Mouse (Mus musculus) heart, postnatal 0 days (tissue): ENCODE measurements at regions not wholly inside any gene's neighbourhood (a gene's known extent, or its start where the extent isn't known, plus 50 kb on each side); places are given as distances from the start of the nearest gene placed in this dataset.

Source experiments
- ATAC-seq: fragments of 200-750 bp; cut with Nextera tagmentation; 2 replicates; pipeline ENCODE4 v1.8.0; 2017; ENCODE audit warnings: low read depth, moderate number of reproducible peaks, moderate library complexity; ENCODE audit not compliant: insufficient read depth
- DNase-seq: peaks from one replicate; pipeline ENCODE4 v3.0.0-alpha.2; 2016; ENCODE audit warnings: low spot score
- H3K27ac ChIP-seq: fragments of 300-500 bp; sonication (generic); 2 replicates; pipeline ENCODE4 v1.5.1; 2014; ENCODE audit warnings: low read depth, mild to moderate bottlenecking
- H3K27me3 ChIP-seq: fragments of 300-500 bp; sonication (generic); 2 replicates; pipeline ENCODE4 v1.6.1; 2014; ENCODE audit warnings: low read length, mixed read lengths; ENCODE audit not compliant: control insufficient read depth, insufficient read depth
- H3K36me3 ChIP-seq: fragments of 300-500 bp; sonication (generic); replicated peaks from 2 replicates; pipeline ENCODE4 v1.6.1; 2014; ENCODE audit warnings: low read length, mixed read lengths; ENCODE audit not compliant: control insufficient read depth, insufficient read depth
- H3K4me1 ChIP-seq: fragments of 300-500 bp; sonication (generic); 2 replicates; pipeline ENCODE4 v1.6.1; 2014; ENCODE audit warnings: antibody characterized with exemption; ENCODE audit not compliant: control insufficient read depth, insufficient read depth
- H3K4me2 ChIP-seq: fragments of 300-500 bp; sonication (generic); 2 replicates; pipeline ENCODE4 v1.6.1; 2014; ENCODE audit warnings: low read depth, mild to moderate bottlenecking, low read length, moderate library complexity
- H3K4me3 ChIP-seq: fragments of 300-500 bp; sonication (generic); 2 replicates; pipeline ENCODE4 v1.5.1; 2014; ENCODE audit warnings: low read depth, low read length
- H3K9ac ChIP-seq: fragments of 300-500 bp; sonication (generic); replicated peaks from 2 replicates; pipeline ENCODE4 v1.6.1; 2014; ENCODE audit warnings: low read depth, low read length, mixed read lengths
- H3K9me3 ChIP-seq: fragments of 300-500 bp; sonication (generic); replicated peaks from 2 replicates; pipeline ENCODE4 v1.6.1; 2016; ENCODE audit warnings: low read length; ENCODE audit not compliant: control insufficient read depth
- CTCF ChIP-seq: IDR thresholded peaks from 2 replicates; pipeline ENCODE4 v1.5.1; 2016; ENCODE audit warnings: antibody characterized with exemption, control low read depth, low read depth
- EP300 ChIP-seq: IDR thresholded peaks from 2 replicates; pipeline ENCODE4 v1.6.1; 2016; ENCODE audit warnings: antibody characterized with exemption, low read depth
- WGBS: fragments of 180-500 bp; shearing (Covaris S2); extraction: QIAGEN DNeasy Blood & Tissue Kit; methylation state at CpG from one replicate; pipeline ENCODE4 v1.1.7; 2014; 5-methylcytosine and 5-hydroxymethylcytosine counted together

DNA sequence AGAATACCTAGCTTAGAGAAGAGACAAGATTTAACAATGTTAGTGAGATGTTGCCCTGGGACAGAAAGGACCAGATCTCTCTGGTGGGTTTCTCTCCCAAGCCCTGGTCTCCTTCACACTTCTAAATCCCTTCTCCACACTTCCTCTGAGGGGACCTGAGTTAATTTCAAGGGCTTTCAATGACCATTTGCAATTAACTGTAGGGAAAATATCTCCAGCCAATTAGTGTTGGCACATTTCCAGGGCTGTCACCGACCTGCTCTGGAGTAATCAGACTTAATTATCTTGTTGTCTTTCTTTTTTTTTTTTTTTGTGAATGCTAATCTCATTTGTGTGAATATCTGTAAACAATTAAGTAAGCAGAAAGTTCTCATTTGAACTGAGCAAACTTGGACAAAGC, 166.3 kb upstream of the Pirt start:
- H3K27me3 ChIP-seq = no peaks in the 10 kb centered on the region
- H3K4me2 ChIP-seq = no peak overlapping the region
- H3K27ac ChIP-seq = no peak overlapping the region
- DNase-seq = no peak
- H3K4me1 ChIP-seq = no peaks in the 10 kb centered on the region
- ATAC-seq = no peak
- no peak overlapping the region for H3K9ac ChIP-seq
- no peaks in the 10 kb centered on the region; the same call in 1 of the 2 replicates for H3K9me3 ChIP-seq
- 38% methylated on average over 1 of the region's 1 CpGs for WGBS
- TF ChIP-seq CTCF = no peak
- no peak for TF ChIP-seq EP300
- H3K36me3 ChIP-seq = no peaks in the 10 kb centered on the region
- H3K4me3 ChIP-seq = no peak overlapping the region

DNA sequence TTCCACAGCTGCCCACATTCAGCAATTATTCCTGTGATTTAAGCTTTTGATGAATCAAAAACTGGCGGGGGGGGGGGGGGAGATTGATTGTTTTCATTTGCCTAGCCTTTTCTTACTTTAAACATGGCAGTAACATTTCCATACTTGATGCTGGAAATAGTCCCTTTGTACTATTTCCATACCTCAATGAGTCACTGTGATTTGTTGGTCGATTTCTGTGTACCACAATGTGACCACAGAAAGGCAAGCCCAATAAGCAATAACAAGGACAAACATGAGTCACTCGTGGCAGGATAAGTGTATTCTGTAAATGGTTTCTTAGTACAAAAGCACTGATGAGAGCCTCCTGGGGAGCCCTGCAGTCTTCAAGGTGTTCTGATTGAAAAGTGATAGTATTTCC, 121.8 kb upstream of the Pirt start:
- TF ChIP-seq CTCF (no peak), EP300 (no peak)
- H3K4me3 ChIP-seq = no peak overlapping the region
- H3K9me3 ChIP-seq = 0 out of 2 replicates have a peak, but pooled peaks cover 5% of the 10 kb centered on the region
- no peaks in the 10 kb centered on the region for H3K4me1 ChIP-seq
- 51% methylated on average over 3 of the region's 3 CpGs for WGBS
- H3K36me3 ChIP-seq = no peaks in the 10 kb centered on the region
- no peak for ATAC-seq
- no peaks in the 10 kb centered on the region for H3K27me3 ChIP-seq
- no peak for DNase-seq
- H3K27ac ChIP-seq = no peak overlapping the region
- no peak overlapping the region for H3K9ac ChIP-seq
- no peak overlapping the region for H3K4me2 ChIP-seq

DNA sequence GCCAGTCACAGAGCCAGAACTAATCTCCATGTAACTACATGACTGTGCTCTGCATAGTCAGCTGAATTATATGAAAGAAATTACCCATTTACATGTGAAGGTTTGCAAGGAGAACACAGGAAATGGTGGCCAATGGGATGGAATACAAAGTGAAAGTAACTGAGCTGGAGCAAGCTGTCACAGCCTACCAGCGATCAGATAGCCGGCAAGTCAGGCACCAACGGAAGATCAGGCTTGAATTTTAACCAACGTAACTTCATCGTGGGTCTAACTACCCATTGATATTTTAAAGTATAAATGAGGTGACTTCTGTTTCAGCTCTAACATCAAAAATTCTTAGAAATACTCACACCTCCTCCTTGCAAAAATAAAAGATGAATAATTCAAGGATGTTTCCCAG, 104.9 kb upstream of the Pirt start:
- H3K36me3 ChIP-seq = no peaks in the 10 kb centered on the region
- no peak overlapping the region for H3K27ac ChIP-seq
- no peak overlapping the region for H3K4me2 ChIP-seq
- WGBS = 73% methylated on average over 5 of the region's 5 CpGs
- ATAC-seq (no peak), DNase-seq (no peak)
- no peaks in the 10 kb centered on the region for H3K9me3 ChIP-seq
- H3K4me3 ChIP-seq = no peak overlapping the region
- TF ChIP-seq CTCF = no peak
- no peak overlapping the region for H3K9ac ChIP-seq
- H3K4me1 ChIP-seq = 0 out of 2 replicates have a peak, but pooled peaks cover 8% of the 10 kb centered on the region
- H3K27me3 ChIP-seq = no peaks in the 10 kb centered on the region

DNA sequence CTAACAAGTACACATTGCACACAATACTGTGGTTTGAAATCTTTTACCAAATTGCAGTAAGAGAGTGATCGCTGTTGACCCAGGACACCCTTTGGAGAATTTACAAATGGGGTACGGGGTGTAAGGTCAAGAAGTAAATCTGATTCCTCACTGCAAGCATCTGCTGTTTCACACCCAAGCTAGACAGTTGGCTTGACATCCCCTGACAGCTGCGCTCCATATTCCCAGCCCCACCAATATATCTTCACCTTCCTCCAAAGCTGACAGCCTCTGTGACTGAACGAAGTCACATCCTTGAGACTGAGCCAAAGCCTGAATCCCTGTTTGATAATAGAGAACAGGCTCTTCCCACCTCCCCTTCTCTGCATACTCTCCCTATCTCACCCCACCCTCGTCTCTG, 98.5 kb upstream of the Pirt start:
- TF ChIP-seq EP300 (no peak), CTCF (no peak)
- 46% methylated on average over 5 of the region's 5 CpGs for WGBS
- no peak overlapping the region for H3K4me3 ChIP-seq
- DNase-seq (no peak), ATAC-seq (no peak)
- no peaks in the 10 kb centered on the region for H3K36me3 ChIP-seq
- H3K9ac ChIP-seq = no peak overlapping the region
- H3K9me3 ChIP-seq = no peaks in the 10 kb centered on the region
- no peak overlapping the region for H3K27ac ChIP-seq
- H3K4me2 ChIP-seq = no peak overlapping the region
- no peaks in the 10 kb centered on the region for H3K27me3 ChIP-seq
- H3K4me1 ChIP-seq = 0 out of 2 replicates have a peak, but pooled peaks cover 5% of the 10 kb centered on the region

DNA sequence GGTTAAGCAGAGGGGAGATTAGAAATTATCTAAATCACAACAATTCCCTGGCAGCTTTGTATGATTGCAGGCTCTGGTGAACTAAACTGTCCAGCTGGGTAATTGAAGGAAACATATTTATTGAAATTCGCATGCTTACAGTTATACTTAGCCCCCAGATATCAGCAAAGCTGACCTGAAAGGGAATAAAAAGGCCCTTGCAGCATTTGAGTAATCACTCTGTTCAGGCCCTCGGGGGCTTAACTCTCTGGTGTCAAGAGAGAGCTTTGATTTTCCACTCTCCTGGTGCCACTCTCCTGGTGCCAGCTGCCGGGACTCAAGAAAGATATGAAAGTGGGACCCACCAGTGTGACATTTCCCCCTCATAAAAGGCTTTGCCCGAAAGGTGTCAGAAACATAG, 98.0 kb upstream of the Pirt start:
- no peaks in the 10 kb centered on the region for H3K36me3 ChIP-seq
- H3K4me1 ChIP-seq = 0 out of 2 replicates have a peak, but pooled peaks cover 5% of the 10 kb centered on the region
- H3K27me3 ChIP-seq = no peaks in the 10 kb centered on the region
- H3K4me3 ChIP-seq = no peak overlapping the region
- ATAC-seq (no peak), DNase-seq (no peak)
- 30% methylated on average over 4 of the region's 4 CpGs for WGBS
- no peak overlapping the region for H3K9ac ChIP-seq
- H3K27ac ChIP-seq = no peak overlapping the region
- no peak overlapping the region for H3K4me2 ChIP-seq
- no peaks in the 10 kb centered on the region for H3K9me3 ChIP-seq
- TF ChIP-seq EP300 (no peak), CTCF (no peak)

DNA sequence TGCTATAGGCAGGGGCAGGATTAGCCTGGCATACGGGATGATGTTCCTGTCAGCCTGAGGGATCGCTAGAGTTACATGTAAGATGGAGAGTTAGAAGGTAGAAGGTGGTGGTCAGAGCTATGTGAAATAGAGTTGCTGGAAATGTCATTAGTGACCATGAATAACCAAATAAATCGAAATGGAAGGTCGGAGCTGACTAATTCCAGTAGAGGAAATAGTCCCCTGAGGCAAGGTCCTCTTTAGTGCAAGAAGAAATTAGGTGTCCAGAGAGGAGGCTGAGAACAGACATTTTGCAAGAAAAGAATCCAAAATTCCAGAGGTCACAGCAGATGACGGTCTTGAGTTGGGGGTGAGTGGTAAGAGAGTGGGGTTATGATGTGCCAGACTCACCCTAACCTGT, 75.9 kb upstream of the Pirt start:
- H3K9ac ChIP-seq = no peak overlapping the region
- H3K27ac ChIP-seq = no peak overlapping the region
- DNase-seq = no peak
- H3K4me2 ChIP-seq = no peak overlapping the region
- WGBS = 87% methylated on average over 5 of the region's 5 CpGs
- H3K27me3 ChIP-seq = no peaks in the 10 kb centered on the region
- TF ChIP-seq CTCF = no peak
- H3K4me1 ChIP-seq = no peaks in the 10 kb centered on the region
- no peaks in the 10 kb centered on the region for H3K9me3 ChIP-seq
- no peak for ATAC-seq
- no peaks in the 10 kb centered on the region for H3K36me3 ChIP-seq
- H3K4me3 ChIP-seq = no peak overlapping the region
